Mouse (Mus musculus): ENCODE data around the gene Slitrk2.

Gene Slitrk2

GRCm38 (mm10) chrX:66648911-66649620, at the start of gene Slitrk2:
TSS of gene Slitrk2 (plus strand) at chrX:66649318.
- DNase-seq (ENCODE audit: inconsistent ontology term) = peak; percentile 59

- DNase-seq (ENCODE audit: inconsistent ontology term) = no peak
These were observed 43.6 kb upstream of the Slitrk2 start for GRCm38 (mm10) chrX:66605490-66605889.

GRCm38 (mm10) chrX:66652455-66653144, 3.5 kb downstream of the Slitrk2 start:
- peak; percentile 88 for DNase-seq (ENCODE audit: inconsistent ontology term)

GRCm38 (mm10) chrX:66657365-66657764, 8.2 kb downstream of the Slitrk2 start:
- no peak for DNase-seq (ENCODE audit: inconsistent ontology term)

GRCm38 (mm10) chrX:66676959-66677358, 27.8 kb downstream of the Slitrk2 start:
- no peak for DNase-seq (ENCODE audit: inconsistent ontology term)

- peak; percentile 68 for DNase-seq (ENCODE audit: inconsistent ontology term)
These were observed 29.5 kb downstream of the Slitrk2 start for GRCm38 (mm10) chrX:66678646-66679045.
